Mouse (Mus musculus): ENCODE measurements around the gene Morn1.

GRCm38 (mm10) chr4:155046636-155047035, 39.7 kb upstream of the Morn1 start:
- TF ChIP-seq CTCF (IDR thresholded peaks at IDR 0.05): no peak
- TF ChIP-seq EP300 (IDR thresholded peaks at IDR 0.05): no peak

Data from lung, postnatal 0 days (tissue).